Mouse (Mus musculus) limb, embryonic 14.5 days (tissue): ENCODE data around the gene Meis1. TPM values are rescaled to one million over a fixed set of nuclear protein-coding genes. Genes with fewer than 3 reads are reported as not detected.

Experiments used
- ATAC-seq: fragments of 200-750 bp; cut with Nextera tagmentation; 2 replicates; pipeline ENCODE4 v1.8.0; 2017; ENCODE audit warnings: low read depth, moderate number of reproducible peaks, moderate TSS enrichment; ENCODE audit not compliant: low FRiP score
- DNase-seq: peaks from one replicate; pipeline ENCODE4 v3.0.0-alpha.2; 2015; ENCODE audit warnings: low spot score
- H3K27ac ChIP-seq: fragments of 300-500 bp; sonication (generic); replicated peaks from 2 replicates; pipeline ENCODE4 v1.5.1; 2014; ENCODE audit warnings: low read depth, mild to moderate bottlenecking, low read length, moderate library complexity, mixed read lengths
- H3K27me3 ChIP-seq: fragments of 300-500 bp; sonication (generic); 2 replicates; pipeline ENCODE4 v1.6.1; 2014; ENCODE audit warnings: low read length, mixed read lengths; ENCODE audit not compliant: control insufficient read depth, insufficient read depth
- H3K36me3 ChIP-seq: fragments of 300-500 bp; sonication (generic); 2 replicates; pipeline ENCODE4 v1.6.1; 2014; ENCODE audit warnings: mild to moderate bottlenecking, low read length, moderate library complexity, mixed read lengths; ENCODE audit not compliant: control insufficient read depth, insufficient read depth
- H3K4me1 ChIP-seq: fragments of 300-500 bp; sonication (generic); 2 replicates; pipeline ENCODE4 v1.6.1; 2014; ENCODE audit warnings: antibody characterized with exemption, low read length, mixed read lengths; ENCODE audit not compliant: control insufficient read depth, insufficient read depth
- H3K4me2 ChIP-seq: fragments of 300-500 bp; sonication (generic); replicated peaks from 2 replicates; pipeline ENCODE4 v1.6.1; 2014; ENCODE audit warnings: low read depth, mild to moderate bottlenecking, low read length, moderate library complexity; ENCODE audit not compliant: severe bottlenecking
- H3K4me3 ChIP-seq: fragments of 300-500 bp; sonication (generic); replicated peaks from 2 replicates; pipeline ENCODE4 v1.5.1; 2014; ENCODE audit warnings: low read length
- H3K9ac ChIP-seq: fragments of 300-500 bp; sonication (generic); 2 replicates; pipeline ENCODE4 v1.6.1; 2014; ENCODE audit warnings: mild to moderate bottlenecking, low read depth, low read length, moderate library complexity; ENCODE audit not compliant: severe bottlenecking
- H3K9me3 ChIP-seq: fragments of 300-500 bp; sonication (generic); 2 replicates; pipeline ENCODE4 v1.6.1; 2016; ENCODE audit warnings: low read length; ENCODE audit not compliant: control insufficient read depth
- POLR2A ChIP-seq: fragments of 200-500 bp; IDR thresholded peaks from 2 replicates; pipeline ENCODE4 v1.8.0; 2012; ENCODE audit warnings: inconsistent platforms, mild to moderate bottlenecking, moderate library complexity, borderline replicate concordance; ENCODE audit not compliant: insufficient read depth, insufficient read length; ENCODE audit errors: extremely low read depth
- WGBS: fragments of 180-500 bp; shearing (Covaris S2); extraction: QIAGEN DNeasy Blood & Tissue Kit; methylation state at CpG from one replicate; pipeline ENCODE4 v1.1.7; 2014; 5-methylcytosine and 5-hydroxymethylcytosine counted together
- polyA plus RNA-seq, 2 experiments: library from polyadenylated mRNA; depleted of rRNA in 1 of 2; stranded (reverse) in 1 of 2; unstranded in 1 of 2; fragments of >200 nt; fragmentation: Nextera tagmentation in 1 of 2; extraction: Ambion mirVana in 1 of 2; gene quantifications; 2 replicates each; pipeline versions ENCODE4 v1.2.1 to v1.2.3; 2012 to 2014

Gene Meis1
- polyA plus RNA-seq, 2 experiments: 15.9 to 16.2 TPM

- under 1% methylated on average over 39 of the region's 40 CpGs for WGBS
- Histone ChIP-seq H3K4me1 (peaks cover 6% of the 10 kb centered on the region; the same call in 1 of the 2 replicates), H3K36me3 (no peaks in the 10 kb centered on the region), H3K27ac (no peak overlapping the region), H3K4me3 (peak overlapping the region; percentile 42), H3K9me3 (no peaks in the 10 kb centered on the region), H3K4me2 (peak overlapping the region; percentile 71), H3K9ac (peak overlapping the region; percentile 44), H3K27me3 (peaks cover 58% of the 10 kb centered on the region)
- no peak for DNase-seq
- peak; percentile 49 for ATAC-seq
- TF ChIP-seq POLR2A: no peak
Observed at GRCm38 (mm10) chr11:18876886-18877625, 141.7 kb downstream of the Meis1 start.

DNA sequence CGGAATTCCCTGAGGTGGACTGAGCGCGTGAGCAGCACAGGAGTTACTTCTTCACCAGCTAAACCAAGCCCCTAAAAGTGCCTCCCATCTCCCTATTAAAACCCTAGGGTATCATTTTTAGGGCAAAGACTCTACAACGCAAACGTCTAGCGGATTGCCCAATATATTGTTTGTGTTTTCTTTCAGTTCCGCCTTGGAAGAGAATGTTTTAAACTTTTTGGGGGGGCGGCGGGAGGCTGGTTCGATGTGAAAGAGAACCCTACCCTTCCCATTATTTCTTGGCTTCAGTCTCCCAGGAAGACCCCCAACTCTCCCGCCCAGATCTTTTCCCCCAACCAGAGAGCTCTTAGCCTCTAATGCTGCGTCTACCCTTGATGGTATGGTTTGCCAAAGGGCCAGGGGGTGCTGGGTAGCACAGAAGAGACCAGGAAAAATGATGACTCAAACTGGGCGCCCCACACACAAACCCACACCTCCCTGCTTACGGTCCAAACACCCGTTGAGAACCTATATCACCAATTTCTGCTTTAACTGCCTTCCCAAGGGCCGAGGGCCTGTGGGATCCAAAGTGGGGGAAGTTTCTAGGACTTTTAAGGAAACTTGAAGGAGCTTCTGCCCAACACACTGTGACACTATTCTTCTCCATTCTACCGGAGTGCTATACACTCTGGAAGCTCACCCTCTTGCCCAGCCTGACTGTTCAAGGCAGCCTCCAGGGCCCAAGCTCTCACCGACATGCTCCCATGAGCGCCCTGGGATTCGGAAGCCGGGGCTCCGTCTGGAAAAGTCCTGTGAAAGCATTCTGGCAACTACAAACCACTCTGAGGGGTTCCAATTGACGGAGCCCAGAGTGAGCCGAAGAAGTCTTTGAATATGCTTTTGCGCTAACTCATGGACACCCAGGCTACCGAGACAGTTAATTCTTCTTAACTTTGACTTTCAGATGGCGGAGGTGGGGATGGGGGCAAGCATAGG, 142.6 kb downstream of the Meis1 start:
- peaks cover 11% of the 10 kb centered on the region for H3K4me1 ChIP-seq
- DNase-seq (no peak), ATAC-seq (no peak)
- peak overlapping the region; percentile 42 for H3K4me3 ChIP-seq
- 9% methylated on average over 27 of the region's 27 CpGs for WGBS
- no peak for TF ChIP-seq POLR2A
- H3K27ac ChIP-seq: no peak overlapping the region
- peak overlapping the region; percentile 71 for H3K4me2 ChIP-seq
- peaks cover 62% of the 10 kb centered on the region for H3K27me3 ChIP-seq
- H3K9ac ChIP-seq: peak overlapping the region; percentile 44; the same call in 1 of the 2 replicates
- H3K36me3 ChIP-seq: no peaks in the 10 kb centered on the region
- no peaks in the 10 kb centered on the region for H3K9me3 ChIP-seq

DNA sequence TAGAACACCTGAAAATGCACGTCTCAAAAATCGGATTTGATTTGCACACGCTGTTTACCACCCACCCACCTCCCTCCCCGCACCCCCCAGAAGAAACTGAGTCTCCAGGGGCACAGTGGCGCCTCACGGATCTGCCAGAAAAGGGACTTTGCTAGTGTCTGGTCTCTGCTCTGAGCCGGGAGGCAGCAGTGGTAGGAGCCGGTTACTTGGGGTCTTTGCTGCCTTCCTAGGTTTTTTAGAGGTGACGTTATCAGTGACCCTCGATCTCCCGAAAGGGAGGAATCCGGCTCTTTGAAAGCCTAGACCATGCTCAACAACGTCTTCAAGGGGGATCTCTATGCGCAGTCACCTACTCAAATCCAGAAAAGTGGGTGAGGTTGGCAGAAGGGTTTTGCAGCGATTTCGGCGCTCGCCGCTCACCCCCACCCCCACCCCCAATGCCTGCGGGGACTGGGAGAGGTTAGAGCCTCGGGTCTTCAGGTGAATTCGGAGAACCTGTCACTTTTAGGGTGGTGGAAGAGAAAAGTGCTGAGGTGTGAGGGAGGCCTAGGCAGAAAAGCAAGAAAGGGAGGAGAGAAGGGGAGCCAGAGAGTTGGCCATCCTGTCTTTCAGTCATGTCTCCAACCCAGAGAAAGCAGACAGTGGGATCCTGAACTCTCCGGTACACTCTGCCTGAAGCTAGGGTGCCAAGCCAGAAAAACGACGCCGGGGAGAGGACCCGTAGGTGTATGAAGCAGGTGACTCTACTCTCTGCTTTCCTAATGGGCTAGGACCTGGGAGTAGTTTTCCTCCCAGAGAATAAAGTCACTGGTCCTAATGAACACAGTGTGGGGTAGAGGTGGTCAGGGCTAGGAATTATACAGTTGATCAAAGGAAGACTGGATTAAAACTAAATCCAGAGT, 143.5 kb downstream of the Meis1 start:
- ATAC-seq (no peak), DNase-seq (no peak)
- peaks cover 12% of the 10 kb centered on the region for H3K4me1 ChIP-seq
- no peak overlapping the region for H3K27ac ChIP-seq
- peak overlapping the region; percentile 11; the same call in 1 of the 2 replicates for H3K4me3 ChIP-seq
- no peaks in the 10 kb centered on the region for H3K9me3 ChIP-seq
- peaks cover 62% of the 10 kb centered on the region for H3K27me3 ChIP-seq
- TF ChIP-seq POLR2A: no peak
- H3K9ac ChIP-seq: no peak overlapping the region
- WGBS: 1% methylated on average over 27 of the region's 27 CpGs
- H3K36me3 ChIP-seq: no peaks in the 10 kb centered on the region
- H3K4me2 ChIP-seq: peak overlapping the region; percentile 23

- no peaks in the 10 kb centered on the region for H3K36me3 ChIP-seq
- ATAC-seq (no peak), DNase-seq (no peak)
- no peak for TF ChIP-seq POLR2A
- H3K27me3 ChIP-seq: peaks cover 69% of the 10 kb centered on the region
- H3K9ac ChIP-seq: no peak overlapping the region
- no peak overlapping the region for H3K27ac ChIP-seq
- H3K4me2 ChIP-seq: peak overlapping the region; percentile 23
- WGBS: under 1% methylated on average over 18 of the region's 18 CpGs
- H3K4me1 ChIP-seq: peaks cover 12% of the 10 kb centered on the region
- no peaks in the 10 kb centered on the region for H3K9me3 ChIP-seq
- peak overlapping the region; percentile 11; the same call in 1 of the 2 replicates for H3K4me3 ChIP-seq
Observed at GRCm38 (mm10) chr11:18874278-18875000, 144.3 kb downstream of the Meis1 start.
